Mouse (Mus musculus): ENCODE measurements around the gene Sh3glb1.

GRCm38 (mm10) chr3:144759719-144760118 lies 39.6 kb upstream of the Sh3glb1 start:
- no peak for TF ChIP-seq CTCF (IDR thresholded peaks at IDR 0.05; ENCODE audit: borderline replicate concordance, control insufficient read depth, extremely low read depth, insufficient read depth, low read length, poor library complexity)
- TF ChIP-seq POLR2A (IDR thresholded peaks at IDR 0.05; ENCODE audit: control insufficient read depth, extremely low read depth, insufficient read depth, low read length, poor library complexity) = no peak
